Mouse (Mus musculus) bone marrow, adult 2 months (tissue): ENCODE measurements around the gene Fbxo24.

Experiments used
- CTCF ChIP-seq: fragments of 200-500 bp; IDR thresholded peaks from 2 replicates; pipeline ENCODE4 v1.5.1; 2011; ENCODE audit warnings: low read length, control low read depth; ENCODE audit not compliant: control insufficient read depth, insufficient read depth
- POLR2A ChIP-seq: fragments of 200-500 bp; IDR thresholded peaks from 2 replicates; pipeline ENCODE4 v1.6.1; 2011; ENCODE audit warnings: low read depth, mild to moderate bottlenecking, control low read depth, low read length, borderline replicate concordance; ENCODE audit not compliant: control insufficient read depth

DNA sequence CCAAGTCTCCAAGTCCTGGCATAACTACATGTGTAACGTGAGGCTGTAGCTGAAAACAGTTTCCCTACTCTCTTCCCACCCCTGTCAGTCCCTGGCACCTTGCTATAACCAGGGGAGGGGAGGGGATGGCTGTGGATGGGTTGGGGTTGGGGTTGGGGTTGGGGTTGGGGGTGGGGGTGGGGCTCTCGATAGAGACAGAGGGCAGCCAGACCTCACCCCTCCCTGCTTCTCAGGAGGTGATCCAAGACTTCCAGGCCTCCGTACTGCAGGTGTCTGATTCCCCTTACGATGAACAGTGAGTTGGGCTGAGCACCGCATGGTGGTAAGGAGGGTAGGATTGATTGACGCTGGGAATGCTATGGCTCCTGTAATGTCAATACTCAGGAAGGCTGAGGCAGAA is 63.1 kb downstream of the Fbxo24 start:
- TF ChIP-seq CTCF (no peak), POLR2A (no peak)
